Mouse (Mus musculus): ENCODE data around the gene Atxn7l1. TPM values are rescaled to one million over a fixed set of nuclear protein-coding genes. Genes with fewer than 3 reads are reported as not detected.
A peak's percentile ranks its signal among the peaks of the same experiment; 100 is the strongest.

Gene Atxn7l1
- polyA plus RNA-seq, 1 experiment from 2014 or later, result 42.0 TPM

GRCm38 (mm10) chr12:33360729-33361128 is 213.2 kb downstream of the Atxn7l1 start:
- no peak for ATAC-seq
- DNase-seq (ENCODE audit: low read depth, low spot score), result no peak
- no peak for TF ChIP-seq CTCF (IDR thresholded peaks at IDR 0.05)
- POLR2A ChIA-PET, result no interaction called here
- in situ Hi-C loops (cut with MboI; ENCODE audit: low pct_unique_long_range_greater_than_20kb), result no loop called here
- no peaks in the 10 kb centered on the region for H3K27me3 ChIP-seq
- CTCF ChIA-PET, result no interaction called here

GRCm38 (mm10) chr12:33364511-33364910 is 217.0 kb downstream of the Atxn7l1 start:
- DNase-seq (ENCODE audit: low read depth, low spot score) (no peak), ATAC-seq (no peak)
- ChIA-PET CTCF (interaction anchor here (1.6 kb wide), 1 partner anchor 65 kb away, joined by 4 read pairs; the partner anchor contains the start of gene Twistnb), POLR2A (no interaction called here)
- no peak for TF ChIP-seq CTCF (IDR thresholded peaks at IDR 0.05)
- in situ Hi-C loops (cut with MboI; ENCODE audit: low pct_unique_long_range_greater_than_20kb), result no loop called here
- H3K27me3 ChIP-seq, result no peaks in the 10 kb centered on the region

- in situ Hi-C loops (cut with MboI; ENCODE audit: low pct_unique_long_range_greater_than_20kb), result no loop called here
- POLR2A ChIA-PET, result no interaction called here
- no peaks in the 10 kb centered on the region for H3K27me3 ChIP-seq
- DNase-seq (ENCODE audit: low read depth, low spot score), result no peak
- no peak for TF ChIP-seq CTCF (IDR thresholded peaks at IDR 0.05)
- CTCF ChIA-PET, result no interaction called here
- ATAC-seq, result no peak
These were observed 217.6 kb downstream of the Atxn7l1 start for GRCm38 (mm10) chr12:33365133-33365532.

- no peak for DNase-seq (ENCODE audit: low read depth, low spot score)
- H3K27me3 ChIP-seq, result no peaks in the 10 kb centered on the region
- TF ChIP-seq CTCF (IDR thresholded peaks at IDR 0.05), result no peak
- in situ Hi-C loops (cut with MboI; ENCODE audit: low pct_unique_long_range_greater_than_20kb), result no loop called here
- POLR2A ChIA-PET, result no interaction called here
- CTCF ChIA-PET, result interaction anchor here (0.9 to 1.0 kb wide), 2 partner anchors 11 to 14 kb away, joined by 3 to 4 read pairs; no protein-coding TSS in a partner anchor
- no peak for ATAC-seq
These were observed 222.1 kb downstream of the Atxn7l1 start for GRCm38 (mm10) chr12:33369555-33369954.

- in situ Hi-C loops (cut with MboI; ENCODE audit: low pct_unique_long_range_greater_than_20kb), result loop anchor here (25.0 kb wide), 2 partner anchors 1057 to 1282 kb away; no protein-coding TSS in a partner anchor
- DNase-seq (ENCODE audit: low read depth, low spot score) (peak; percentile 54), ATAC-seq (peak; percentile 92)
- H3K27me3 ChIP-seq, result no peaks in the 10 kb centered on the region
- ChIA-PET CTCF (interaction anchor here (0.7 to 4.3 kb wide), 14 partner anchors 9 to 361 kb away, joined by 3 to 23 read pairs (median 4); partner anchors contain the start of gene Twistnb), POLR2A (no interaction called here)
- TF ChIP-seq CTCF (IDR thresholded peaks at IDR 0.05), result peak; percentile 75
These were observed 232.3 kb downstream of the Atxn7l1 start for GRCm38 (mm10) chr12:33379624-33380445.

- ChIA-PET POLR2A (no interaction called here), CTCF (interaction anchor here (0.9 to 2.6 kb wide), 5 partner anchors 22 to 47 kb away, joined by 4 to 11 read pairs (median 5); partner anchors contain the start of gene Twistnb)
- DNase-seq (ENCODE audit: low read depth, low spot score) (no peak), ATAC-seq (peak; percentile 74)
- no peaks in the 10 kb centered on the region for H3K27me3 ChIP-seq
- TF ChIP-seq CTCF (IDR thresholded peaks at IDR 0.05), result peak; percentile 77
- in situ Hi-C loops (cut with MboI; ENCODE audit: low pct_unique_long_range_greater_than_20kb), result loop anchor here (5.0 to 25.0 kb wide), 3 partner anchors 33 to 1273 kb away; no protein-coding TSS in a partner anchor
These were observed 241.3 kb downstream of the Atxn7l1 start for GRCm38 (mm10) chr12:33388842-33389241.

- CTCF ChIA-PET, result interaction anchor here (1.5 to 2.6 kb wide), 2 partner anchors 14 to 38 kb away, joined by 5 to 11 read pairs; partner anchors contain the start of gene Twistnb
- in situ Hi-C loops (cut with MboI; ENCODE audit: low pct_unique_long_range_greater_than_20kb), result loop anchor here (25.0 kb wide), 2 partner anchors 1046 to 1271 kb away; no protein-coding TSS in a partner anchor
- DNase-seq (ENCODE audit: low read depth, low spot score) (no peak), ATAC-seq (no peak)
- POLR2A ChIA-PET, result no interaction called here
- peak; percentile 28 for TF ChIP-seq CTCF (IDR thresholded peaks at IDR 0.05)
- H3K27me3 ChIP-seq, result no peaks in the 10 kb centered on the region
These were observed 243.5 kb downstream of the Atxn7l1 start for GRCm38 (mm10) chr12:33390844-33391560.

GRCm38 (mm10) chr12:33394804-33395623 is 247.5 kb downstream of the Atxn7l1 start, which contains the start of gene Efcab10:
Efcab10 (plus strand) TSS chr12:33394854.
- in situ Hi-C loops (cut with MboI; ENCODE audit: low pct_unique_long_range_greater_than_20kb), result loop anchor here (25.0 kb wide), 2 partner anchors 1042 to 1267 kb away; no protein-coding TSS in a partner anchor
- DNase-seq (ENCODE audit: low read depth, low spot score), result no peak
- no peaks in the 10 kb centered on the region for H3K27me3 ChIP-seq
- CTCF ChIA-PET, result interaction anchor here (1.3 kb wide), 1 partner anchor 33 kb away, joined by 3 read pairs; no protein-coding TSS in a partner anchor
- ATAC-seq, result no peak
- no peak for TF ChIP-seq CTCF (IDR thresholded peaks at IDR 0.05)
- POLR2A ChIA-PET, result interaction anchor here (0.6 kb wide), 1 partner anchor 142 kb away, joined by 4 read pairs; no protein-coding TSS in a partner anchor

GRCm38 (mm10) chr12:33403265-33403693 is 255.8 kb downstream of the Atxn7l1 start:
- H3K27me3 ChIP-seq, result no peaks in the 10 kb centered on the region
- in situ Hi-C loops (cut with MboI; ENCODE audit: low pct_unique_long_range_greater_than_20kb), result no loop called here
- ATAC-seq (no peak), DNase-seq (ENCODE audit: low read depth, low spot score) (no peak)
- ChIA-PET POLR2A (no interaction called here), CTCF (interaction anchor here (1.0 to 3.0 kb wide), 2 partner anchors 24 to 26 kb away, joined by 3 to 12 read pairs; partner anchors contain the start of gene Twistnb)
- TF ChIP-seq CTCF (IDR thresholded peaks at IDR 0.05), result no peak
